Mouse (Mus musculus) neural tube, embryonic 14.5 days (tissue): ENCODE data around the gene Hcls1. TPM values are rescaled to one million over a fixed set of nuclear protein-coding genes. Genes with fewer than 3 reads are reported as not detected.

Source experiments
- polyA plus RNA-seq: library from polyadenylated mRNA; unstranded; fragments of >200 nt; fragmentation: Nextera tagmentation; extraction: Ambion mirVana; gene quantifications from 2 replicates; pipeline ENCODE4 v1.2.1, GENCODE M21; 2014

Hcls1 gene
- polyA plus RNA-seq, 1 experiment from 2014 or later: 0.39 TPM

Other genes with a start within 250 kb of the Hcls1 start
- gene Ildr1, start 241.0 kb upstream of the Hcls1 start, polyA plus RNA-seq: 0.15 and 0.25 TPM in 2 replicates
- gene Slc15a2, start 150.0 kb upstream of the Hcls1 start, polyA plus RNA-seq: 14.7 and 21.3 TPM in 2 replicates
- gene Iqcb1, start 106.6 kb upstream of the Hcls1 start, polyA plus RNA-seq: 66.0 and 79.1 TPM in 2 replicates
- gene Eaf2, start 60.0 kb upstream of the Hcls1 start, polyA plus RNA-seq: 0.39 and 0.43 TPM in 2 replicates
- 68.1 and 85.6 TPM in 2 replicates for gene Golgb1, start 59.8 kb upstream of the Hcls1 start, polyA plus RNA-seq
- 0.10 TPM in 1 of 2 replicates, not detected in the other for gene Fbxo40, start 55.5 kb downstream of the Hcls1 start, polyA plus RNA-seq
- gene Polq, start 76.8 kb downstream of the Hcls1 start, polyA plus RNA-seq: 3.1 and 3.2 TPM in 2 replicates